Mouse (Mus musculus): Measurements from ENCODE around the gene Pyroxd2. TPM values are rescaled to one million over a fixed set of nuclear protein-coding genes. Genes with fewer than 3 reads are reported as not detected.
A peak's percentile ranks its signal among the peaks of the same experiment; 100 is the strongest.
"Not testable (repeated sequence)": the region's sequence is repeated elsewhere in the genome, so short reads cannot be mapped to it uniquely, and the experiment has no call there.

The Pyroxd2 gene
- 1.6 and 2.9 TPM in 2 replicates for polyA plus RNA-seq (2014; fragmentation: Nextera tagmentation; extraction: Ambion mirVana)

DNA sequence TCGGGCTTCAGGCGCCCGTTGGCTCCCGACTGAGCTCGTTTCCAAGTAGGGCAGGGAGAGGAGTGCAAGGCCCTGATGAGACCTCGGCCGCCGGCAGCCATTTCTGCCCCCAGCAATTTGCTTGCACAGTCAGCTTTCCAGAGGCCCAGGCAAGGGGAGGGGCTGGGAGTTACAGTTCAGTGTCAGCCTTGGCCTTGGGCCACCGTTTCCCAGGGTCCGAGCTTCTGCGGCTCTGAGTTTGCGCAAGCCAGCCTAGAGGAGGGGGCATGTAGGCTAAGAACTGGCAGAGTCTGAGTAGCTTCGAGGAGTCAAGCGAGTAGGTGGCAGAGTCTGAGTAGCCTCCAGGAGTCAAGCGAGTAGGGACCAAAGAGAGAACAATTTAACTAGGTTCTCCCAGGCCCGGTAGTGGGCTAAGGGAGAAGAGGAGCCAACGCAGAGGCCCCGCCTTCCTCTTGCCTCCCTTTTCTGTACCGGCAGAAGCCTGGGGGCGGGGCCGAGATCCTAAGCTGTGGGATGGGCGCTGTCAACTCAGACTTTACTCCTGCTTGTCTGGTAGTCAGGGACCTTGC is at the start of gene Pyroxd2:
Gene Pyroxd2 (minus strand): TSS at position 413 of the 569 bp plus-strand sequence.
- ATAC-seq (ENCODE audit: low FRiP score) (peak; percentile 87), DNase-seq (ENCODE audit: low spot score) (peak; percentile 84)
- peak within 1 kb of the TSS; percentile 51 for H3K27ac ChIP-seq
- peak within 1 kb of the TSS; percentile 56 for H3K4me2 ChIP-seq (replicated peaks)
- no peaks in the 10 kb centered on the region for H3K9me3 ChIP-seq (ENCODE audit: control insufficient read depth, low read length)
- 5% methylated on average over 22 of the region's 22 CpGs for WGBS
- H3K4me1 ChIP-seq (replicated peaks; ENCODE audit: control insufficient read depth, insufficient read depth, low read length): peaks cover 11% of the 10 kb centered on the region
- peak within 1 kb of the TSS; percentile 39 for H3K9ac ChIP-seq
- no peaks in the 10 kb centered on the region for H3K27me3 ChIP-seq (ENCODE audit: control insufficient read depth, insufficient read depth, low read length)
- peak within 1 kb of the TSS; percentile 29 for H3K4me3 ChIP-seq (replicated peaks; ENCODE audit: low read length)
- no peaks in the 10 kb centered on the region for H3K36me3 ChIP-seq (replicated peaks; ENCODE audit: control insufficient read depth, insufficient read depth)

DNA sequence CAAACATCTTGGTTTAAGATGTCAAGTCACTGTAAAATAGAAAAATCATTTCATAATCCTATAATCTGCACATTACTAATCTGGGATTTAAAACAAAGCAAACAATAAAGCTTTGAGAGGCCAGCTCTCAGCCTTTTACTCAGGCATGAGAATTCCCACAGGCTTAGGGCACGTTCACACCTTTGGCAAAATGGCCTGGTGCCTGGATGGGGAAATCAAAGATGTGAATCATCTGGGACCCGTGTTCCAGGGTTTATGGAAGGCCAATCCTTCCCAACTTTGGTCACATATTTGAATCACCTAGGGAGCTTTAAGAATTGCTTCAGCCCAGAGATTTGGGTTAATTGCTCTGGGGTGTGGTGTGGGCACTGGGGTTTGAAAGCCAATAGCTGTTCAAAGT is 45.3 kb upstream of the Pyroxd2 start:
- no peak for ATAC-seq (ENCODE audit: low FRiP score)

DNA sequence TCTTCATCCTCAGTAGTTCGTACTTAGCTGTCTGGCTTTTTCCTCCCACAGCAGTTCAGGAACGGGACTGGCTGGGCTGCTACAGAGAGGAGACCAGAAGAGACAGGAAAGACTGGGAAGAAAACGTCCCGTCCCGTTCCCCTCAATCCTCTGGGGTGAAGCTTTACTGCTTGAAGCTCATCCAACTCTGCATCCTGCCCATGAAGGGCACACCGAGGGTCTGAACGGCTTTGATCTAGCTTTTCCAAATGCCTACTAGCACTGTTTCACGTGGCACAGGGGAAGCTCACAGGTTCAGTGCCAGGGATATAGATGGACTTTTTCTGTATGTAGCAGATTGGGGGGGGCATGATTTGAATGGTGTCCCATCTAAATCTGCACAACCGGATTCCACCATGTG is 43.2 kb upstream of the Pyroxd2 start:
- Histone ChIP-seq H3K27me3 (ENCODE audit: control insufficient read depth, insufficient read depth, low read length) (no peaks in the 10 kb centered on the region), H3K4me2 (replicated peaks) (peak overlapping the region; percentile 81), H3K27ac (no peak overlapping the region), H3K9me3 (ENCODE audit: control insufficient read depth, low read length) (no peaks in the 10 kb centered on the region), H3K4me3 (replicated peaks; ENCODE audit: low read length) (no peak overlapping the region), H3K36me3 (replicated peaks; ENCODE audit: control insufficient read depth, insufficient read depth) (no peaks in the 10 kb centered on the region), H3K4me1 (replicated peaks; ENCODE audit: control insufficient read depth, insufficient read depth, low read length) (no peaks in the 10 kb centered on the region; the same call in 1 of the 2 replicates), H3K9ac (peak overlapping the region; percentile 53)
- DNase-seq (ENCODE audit: low spot score): no peak
- WGBS: 34% methylated on average over 9 of the region's 9 CpGs
- ATAC-seq (ENCODE audit: low FRiP score): no peak

More for the DNA sequence above, 45.3 kb upstream of the Pyroxd2 start:
- Histone ChIP-seq H3K4me2 (replicated peaks) (no peak overlapping the region), H3K36me3 (replicated peaks; ENCODE audit: control insufficient read depth, insufficient read depth) (no peaks in the 10 kb centered on the region), H3K4me3 (replicated peaks; ENCODE audit: low read length) (no peak overlapping the region), H3K9ac (no peak overlapping the region), H3K4me1 (replicated peaks; ENCODE audit: control insufficient read depth, insufficient read depth, low read length) (no peaks in the 10 kb centered on the region; the same call in 1 of the 2 replicates), H3K27ac (no peak overlapping the region), H3K27me3 (ENCODE audit: control insufficient read depth, insufficient read depth, low read length) (no peaks in the 10 kb centered on the region), H3K9me3 (ENCODE audit: control insufficient read depth, low read length) (no peaks in the 10 kb centered on the region)
- no peak for DNase-seq (ENCODE audit: low spot score)
- WGBS: 72% methylated on average over 2 of the region's 2 CpGs

DNA sequence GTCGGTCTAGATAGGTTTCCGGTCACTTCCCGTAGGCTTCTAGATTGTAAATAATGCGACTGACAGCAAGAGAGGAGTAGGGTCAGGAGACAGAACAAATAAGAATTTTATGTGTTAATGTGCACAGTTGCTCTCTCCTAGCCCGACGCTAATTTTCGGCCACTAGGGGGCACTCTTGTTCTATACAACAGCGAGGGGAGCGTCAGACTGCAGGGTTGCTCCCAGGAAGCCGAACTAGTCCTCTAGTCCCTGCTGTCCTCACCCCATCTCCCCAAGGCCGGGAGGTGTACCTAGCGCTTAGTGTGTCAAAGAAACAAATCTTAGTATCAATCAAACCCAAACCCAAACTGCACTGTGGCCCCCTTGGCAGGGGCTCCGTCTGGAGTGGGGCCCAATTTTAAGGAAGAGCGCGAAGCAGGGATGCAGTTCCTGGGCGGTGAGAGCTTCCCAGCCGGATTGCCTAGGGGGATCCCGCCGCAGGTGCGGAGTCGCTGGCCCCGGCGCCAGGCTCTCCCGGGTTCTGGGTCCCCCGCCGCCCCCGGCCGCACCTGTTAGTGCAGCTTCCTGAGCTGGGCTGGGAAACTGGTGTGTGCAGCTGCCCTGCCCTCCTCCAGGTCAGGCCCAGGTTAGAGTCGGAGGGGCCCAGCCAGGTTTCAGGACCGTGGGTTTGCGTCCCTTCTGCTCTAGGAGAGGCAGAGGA is 42.5 kb upstream of the Pyroxd2 start:
- Histone ChIP-seq H3K27me3 (ENCODE audit: control insufficient read depth, insufficient read depth, low read length) (no peaks in the 10 kb centered on the region), H3K9ac (peak overlapping the region; percentile 53), H3K36me3 (replicated peaks; ENCODE audit: control insufficient read depth, insufficient read depth) (no peaks in the 10 kb centered on the region), H3K4me3 (replicated peaks; ENCODE audit: low read length) (peak overlapping the region; percentile 35), H3K9me3 (ENCODE audit: control insufficient read depth, low read length) (no peaks in the 10 kb centered on the region), H3K4me2 (replicated peaks) (peak overlapping the region; percentile 81), H3K27ac (no peak overlapping the region), H3K4me1 (replicated peaks; ENCODE audit: control insufficient read depth, insufficient read depth, low read length) (no peaks in the 10 kb centered on the region; the same call in 1 of the 2 replicates)
- ATAC-seq (ENCODE audit: low FRiP score): peak; percentile 89
- WGBS: 2% methylated on average over 31 of the region's 31 CpGs
- peak; percentile 99 for DNase-seq (ENCODE audit: low spot score)

DNA sequence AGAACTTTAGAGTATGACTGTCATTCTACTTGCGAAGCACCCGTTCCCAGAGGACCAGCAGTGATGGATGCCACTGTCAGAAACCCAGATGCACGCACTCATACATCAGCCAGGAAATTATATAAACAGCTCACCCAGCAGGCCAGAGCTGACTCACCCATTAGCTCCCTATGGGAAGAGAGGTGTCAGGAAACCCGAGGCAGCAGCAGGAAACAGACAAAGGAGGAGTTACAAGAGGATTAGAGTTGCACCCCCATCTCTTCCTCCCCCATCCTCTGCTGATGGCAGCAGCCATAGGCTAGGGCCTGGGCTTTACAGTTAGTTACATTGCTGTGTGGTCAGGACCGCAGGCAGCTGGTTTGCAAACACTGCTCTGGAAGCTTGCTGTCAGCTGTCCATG is 35.7 kb upstream of the Pyroxd2 start:
- no peaks in the 10 kb centered on the region for H3K27me3 ChIP-seq (ENCODE audit: control insufficient read depth, insufficient read depth, low read length)
- no peak overlapping the region for H3K4me2 ChIP-seq (replicated peaks)
- 45% methylated on average over 5 of the region's 5 CpGs for WGBS
- H3K9me3 ChIP-seq (ENCODE audit: control insufficient read depth, low read length): no peaks in the 10 kb centered on the region
- no peak overlapping the region for H3K27ac ChIP-seq
- no peaks in the 10 kb centered on the region for H3K36me3 ChIP-seq (replicated peaks; ENCODE audit: control insufficient read depth, insufficient read depth)
- DNase-seq (ENCODE audit: low spot score): peak; percentile 45
- H3K9ac ChIP-seq: no peak overlapping the region
- ATAC-seq (ENCODE audit: low FRiP score): no peak
- H3K4me3 ChIP-seq (replicated peaks; ENCODE audit: low read length): no peak overlapping the region
- 0 out of 2 replicates have a peak, but pooled peaks cover 4% of the 10 kb centered on the region for H3K4me1 ChIP-seq (replicated peaks; ENCODE audit: control insufficient read depth, insufficient read depth, low read length)

DNA sequence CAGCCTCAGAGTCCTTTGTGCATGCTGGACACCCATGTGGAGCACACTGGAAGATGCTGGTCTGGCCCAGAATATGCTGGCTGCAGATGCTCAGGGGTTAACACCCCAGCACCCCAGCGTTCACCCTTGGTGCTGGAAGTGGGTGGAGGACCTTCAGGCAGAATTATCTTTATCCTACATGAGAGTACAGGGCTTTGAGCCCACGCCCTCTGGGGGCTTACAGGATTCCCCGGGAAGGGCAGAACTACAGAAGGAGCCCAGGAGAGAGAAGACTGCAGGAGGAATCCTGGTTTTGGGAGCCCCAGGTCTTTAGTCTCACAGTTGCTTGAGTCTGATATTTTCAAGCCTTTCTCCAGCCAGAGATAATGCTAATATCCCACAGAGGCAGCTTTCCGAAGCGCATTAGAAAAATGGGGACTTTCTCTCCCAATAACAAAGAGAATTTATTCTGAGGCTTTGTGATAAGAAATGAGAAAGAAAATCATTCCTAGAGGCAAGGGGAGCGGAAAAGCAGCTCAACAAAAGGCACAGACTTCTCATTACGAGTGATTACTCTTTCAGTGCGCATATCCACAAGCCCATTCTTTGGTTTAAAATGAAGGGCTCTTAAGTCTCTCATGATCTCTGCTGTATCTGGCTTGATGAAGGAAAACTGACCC is 33.1 kb upstream of the Pyroxd2 start:
- Histone ChIP-seq H3K9me3 (ENCODE audit: control insufficient read depth, low read length) (no peaks in the 10 kb centered on the region), H3K27me3 (ENCODE audit: control insufficient read depth, insufficient read depth, low read length) (no peaks in the 10 kb centered on the region), H3K4me3 (replicated peaks; ENCODE audit: low read length) (no peak overlapping the region), H3K27ac (peak overlapping the region; percentile 43), H3K4me2 (replicated peaks) (no peak overlapping the region; the same call in 1 of the 2 replicates), H3K4me1 (replicated peaks; ENCODE audit: control insufficient read depth, insufficient read depth, low read length) (0 out of 2 replicates have a peak, but pooled peaks cover 4% of the 10 kb centered on the region), H3K9ac (no peak overlapping the region), H3K36me3 (replicated peaks; ENCODE audit: control insufficient read depth, insufficient read depth) (no peaks in the 10 kb centered on the region)
- DNase-seq (ENCODE audit: low spot score) (no peak), ATAC-seq (ENCODE audit: low FRiP score) (no peak)
- WGBS: 35% methylated on average over 8 of the region's 8 CpGs

DNA sequence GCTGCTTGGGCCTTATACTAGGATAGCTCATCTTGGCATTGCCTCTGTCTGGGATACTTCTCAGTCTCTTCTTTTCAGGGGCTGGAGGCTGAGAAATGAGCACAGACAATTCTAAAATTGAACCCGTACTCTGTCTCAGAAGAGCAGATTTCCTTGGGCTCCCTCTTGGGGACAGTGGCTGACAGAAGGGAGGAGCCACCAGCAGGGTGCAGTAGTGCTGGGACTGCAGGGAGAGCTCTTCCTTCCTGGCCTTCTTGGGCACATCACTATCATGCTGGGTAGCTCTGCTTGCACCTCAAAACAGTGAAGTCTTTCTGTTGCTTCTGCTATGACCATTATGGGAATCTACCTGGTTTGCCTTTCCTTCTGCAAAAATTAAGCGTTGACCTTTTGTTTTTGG is 32.6 kb upstream of the Pyroxd2 start:
- Histone ChIP-seq H3K36me3 (replicated peaks; ENCODE audit: control insufficient read depth, insufficient read depth) (no peaks in the 10 kb centered on the region), H3K27ac (peak overlapping the region; percentile 43), H3K9me3 (ENCODE audit: control insufficient read depth, low read length) (no peaks in the 10 kb centered on the region), H3K4me3 (replicated peaks; ENCODE audit: low read length) (no peak overlapping the region), H3K4me2 (replicated peaks) (no peak overlapping the region), H3K9ac (no peak overlapping the region), H3K27me3 (ENCODE audit: control insufficient read depth, insufficient read depth, low read length) (no peaks in the 10 kb centered on the region), H3K4me1 (replicated peaks; ENCODE audit: control insufficient read depth, insufficient read depth, low read length) (0 out of 2 replicates have a peak, but pooled peaks cover 4% of the 10 kb centered on the region)
- DNase-seq (ENCODE audit: low spot score): no peak
- WGBS: 42% methylated on average over 2 of the region's 2 CpGs
- ATAC-seq (ENCODE audit: low FRiP score): no peak

DNA sequence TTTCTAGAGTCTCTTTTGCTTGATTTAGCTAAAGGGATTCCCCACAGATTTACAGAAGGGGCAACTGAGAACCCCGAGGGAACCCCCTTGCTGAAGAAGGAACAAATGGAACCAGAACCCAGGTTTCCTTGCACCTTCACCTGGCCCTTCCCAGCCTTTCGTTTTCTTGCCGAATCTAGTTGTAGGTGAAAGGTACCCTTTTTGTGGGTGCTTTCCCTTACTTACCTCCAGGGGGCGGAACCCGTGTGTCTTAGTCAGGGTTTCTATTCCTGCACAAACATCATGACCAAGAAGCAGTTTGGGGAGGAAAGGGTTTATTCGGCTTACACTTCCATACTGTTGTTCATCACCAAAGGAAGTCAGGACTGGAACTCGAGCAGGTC is 27.6 kb upstream of the Pyroxd2 start:
- Histone ChIP-seq H3K4me2 (replicated peaks) (peak overlapping the region; percentile 70), H3K9ac (peak overlapping the region; percentile 69), H3K27ac (peak overlapping the region; percentile 93), H3K4me3 (replicated peaks; ENCODE audit: low read length) (peak overlapping the region; percentile 59)
- H3K9me3 ChIP-seq (ENCODE audit: control insufficient read depth, low read length); H3K4me1 ChIP-seq (replicated peaks; ENCODE audit: control insufficient read depth, insufficient read depth, low read length); H3K36me3 ChIP-seq (replicated peaks; ENCODE audit: control insufficient read depth, insufficient read depth); H3K27me3 ChIP-seq (ENCODE audit: control insufficient read depth, insufficient read depth, low read length); DNase-seq (ENCODE audit: low spot score); ATAC-seq (ENCODE audit: low FRiP score): not testable (repeated sequence)
- WGBS: 62% methylated on average over 7 of the region's 7 CpGs

DNA sequence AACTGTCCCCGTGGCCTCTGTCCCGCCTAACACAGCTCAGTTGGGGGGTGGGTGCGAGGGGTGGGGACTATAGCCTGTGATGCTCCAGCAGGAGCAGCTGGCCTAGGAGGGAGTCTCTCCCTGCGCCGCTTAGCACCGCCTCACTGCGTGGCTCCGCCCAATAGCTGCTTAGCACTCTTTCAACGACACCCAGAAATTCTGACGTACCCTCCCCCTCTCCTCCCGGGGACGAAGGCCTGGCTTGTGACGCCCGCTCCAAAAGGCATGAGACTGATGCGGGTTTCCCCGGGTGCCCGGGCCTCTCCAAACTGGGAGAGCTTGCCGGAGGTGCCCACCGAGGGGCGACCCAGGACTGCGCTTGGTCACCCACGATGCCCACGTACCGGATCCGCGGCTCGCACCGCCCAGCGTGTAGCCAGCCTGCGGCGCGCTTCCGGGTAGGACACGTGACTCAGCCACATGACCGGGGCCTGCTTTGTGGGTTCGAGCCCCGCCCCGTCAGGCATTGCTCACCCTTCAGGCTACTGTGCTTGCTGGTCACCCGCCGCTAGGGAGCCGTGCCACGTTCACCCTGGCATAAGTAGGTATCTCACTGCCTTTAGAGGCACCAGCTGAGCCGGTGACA is 27.1 kb upstream of the Pyroxd2 start, which contains the start of gene Hps1:
Gene Hps1 (minus strand): TSS at position 448 of the 625 bp plus-strand sequence.
- H3K36me3 ChIP-seq (replicated peaks; ENCODE audit: control insufficient read depth, insufficient read depth): no peaks in the 10 kb centered on the region
- H3K4me1 ChIP-seq (replicated peaks; ENCODE audit: control insufficient read depth, insufficient read depth, low read length): peaks cover 8% of the 10 kb centered on the region; the same call in 1 of the 2 replicates
- peak within 1 kb of the TSS; percentile 69 for H3K9ac ChIP-seq
- no peaks in the 10 kb centered on the region for H3K9me3 ChIP-seq (ENCODE audit: control insufficient read depth, low read length)
- H3K4me2 ChIP-seq (replicated peaks): peak within 1 kb of the TSS; percentile 70
- H3K4me3 ChIP-seq (replicated peaks; ENCODE audit: low read length): peak within 1 kb of the TSS; percentile 59
- H3K27ac ChIP-seq: peak within 1 kb of the TSS; percentile 93
- WGBS: under 1% methylated on average over 43 of the region's 43 CpGs
- H3K27me3 ChIP-seq (ENCODE audit: control insufficient read depth, insufficient read depth, low read length): no peaks in the 10 kb centered on the region
- DNase-seq (ENCODE audit: low spot score): peak; percentile 88
- peak; percentile 97 for ATAC-seq (ENCODE audit: low FRiP score)

All from hindbrain, embryonic 14.5 days (tissue).